Mouse (Mus musculus) heart, adult 11 months (tissue): ENCODE data around the gene Rpl38.
A peak's percentile ranks its signal among the peaks of the same experiment; 100 is the strongest.
"Not testable (repeated sequence)": the region's sequence is repeated elsewhere in the genome, so short reads cannot be mapped to it uniquely, and the experiment has no call there.

ENCODE experiments used
- DNase-seq: peaks from one replicate; pipeline ENCODE4 v3.0.0; 2022

Rpl38 gene

GRCm38 (mm10) chr11:114657737-114658136 is 10.6 kb upstream of the Rpl38 start:
- DNase-seq, result no peak

GRCm38 (mm10) chr11:114662161-114662560 is 6.2 kb upstream of the Rpl38 start:
- no peak for DNase-seq

- DNase-seq, result no peak
Observed at GRCm38 (mm10) chr11:114662746-114663362, 5.5 kb upstream of the Rpl38 start.

GRCm38 (mm10) chr11:114664164-114664563 is 4.2 kb upstream of the Rpl38 start:
- no peak for DNase-seq

GRCm38 (mm10) chr11:114665463-114665862 is 2.9 kb upstream of the Rpl38 start:
- DNase-seq, result no peak

- DNase-seq, result no peak
Observed at GRCm38 (mm10) chr11:114666786-114667185, 1.5 kb upstream of the Rpl38 start.

- DNase-seq, result no peak
Observed at GRCm38 (mm10) chr11:114667236-114667931, 940 bp upstream of the Rpl38 start.

GRCm38 (mm10) chr11:114667932-114668285 is 415 bp upstream of the Rpl38 start:
- DNase-seq, result peak; percentile 94

GRCm38 (mm10) chr11:114668741-114669623 is 658 bp downstream of the Rpl38 start:
- DNase-seq, result peak; percentile 96

GRCm38 (mm10) chr11:114669651-114670168 is 1.4 kb downstream of the Rpl38 start:
- no peak for DNase-seq

- DNase-seq, result no peak
Observed at GRCm38 (mm10) chr11:114671147-114671546, 2.8 kb downstream of the Rpl38 start.

GRCm38 (mm10) chr11:114672794-114673718 is 4.7 kb downstream of the Rpl38 start:
- DNase-seq, result no peak

- DNase-seq, result no peak
Observed at GRCm38 (mm10) chr11:114673719-114674050, 5.4 kb downstream of the Rpl38 start.

GRCm38 (mm10) chr11:114674180-114674579 is 5.9 kb downstream of the Rpl38 start:
- DNase-seq, result no peak

GRCm38 (mm10) chr11:114674796-114675195 is 6.5 kb downstream of the Rpl38 start:
- not testable (repeated sequence) for DNase-seq

GRCm38 (mm10) chr11:114675341-114675825 is 7.1 kb downstream of the Rpl38 start, which contains the start of gene Ttyh2:
Gene Ttyh2, plus strand, starts transcription at chr11:114675431.
- DNase-seq, result peak; percentile 98

GRCm38 (mm10) chr11:114675826-114676401 is 7.6 kb downstream of the Rpl38 start:
- peak; percentile 93 for DNase-seq

- peak; percentile 93 for DNase-seq
Observed at GRCm38 (mm10) chr11:114676431-114676830, 8.1 kb downstream of the Rpl38 start.

- peak; percentile 94 for DNase-seq
Observed at GRCm38 (mm10) chr11:114676896-114677530, 8.7 kb downstream of the Rpl38 start.

- DNase-seq, result peak; percentile 98
Observed at GRCm38 (mm10) chr11:114679582-114679981, 11.3 kb downstream of the Rpl38 start.

- DNase-seq, result peak; percentile 97
Observed at GRCm38 (mm10) chr11:114680291-114680690, 12.0 kb downstream of the Rpl38 start.
